Mouse (Mus musculus): ENCODE measurements around the gene Itsn1. TPM values are rescaled to one million over a fixed set of nuclear protein-coding genes. Genes with fewer than 3 reads are reported as not detected.

The Itsn1 gene
- total RNA-seq (2017) = 20.7 and 27.0 TPM in 2 replicates

DNA sequence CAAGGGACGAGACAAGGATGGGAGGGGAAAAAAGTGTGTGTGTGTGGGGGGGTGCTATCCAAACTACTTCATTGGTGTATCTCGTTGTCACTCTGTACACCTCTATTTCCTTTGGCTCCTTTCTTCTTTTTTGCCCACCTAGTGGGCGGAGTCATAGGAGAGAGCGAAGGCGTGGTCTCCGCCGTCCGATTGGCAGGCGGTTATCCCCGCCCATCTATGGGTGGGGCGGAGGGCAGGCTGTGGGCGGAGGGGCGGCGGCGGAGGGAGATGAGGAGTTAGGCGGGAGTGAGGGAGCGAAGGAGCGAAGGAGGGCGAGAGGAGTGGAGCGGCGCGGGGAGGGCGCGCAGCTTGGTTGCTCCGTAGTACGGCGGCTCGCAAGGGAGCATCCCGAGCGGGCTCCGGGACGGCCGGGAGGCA lies at the start of gene Itsn1:
TSS of gene Itsn1 (plus strand) at position 216 of the 417 bp plus-strand sequence.
- ATAC-seq (ENCODE audit: extremely low read depth, insufficient number of reproducible peaks, low FRiP score, poor library complexity, severe bottlenecking) = peak; percentile 74

DNA sequence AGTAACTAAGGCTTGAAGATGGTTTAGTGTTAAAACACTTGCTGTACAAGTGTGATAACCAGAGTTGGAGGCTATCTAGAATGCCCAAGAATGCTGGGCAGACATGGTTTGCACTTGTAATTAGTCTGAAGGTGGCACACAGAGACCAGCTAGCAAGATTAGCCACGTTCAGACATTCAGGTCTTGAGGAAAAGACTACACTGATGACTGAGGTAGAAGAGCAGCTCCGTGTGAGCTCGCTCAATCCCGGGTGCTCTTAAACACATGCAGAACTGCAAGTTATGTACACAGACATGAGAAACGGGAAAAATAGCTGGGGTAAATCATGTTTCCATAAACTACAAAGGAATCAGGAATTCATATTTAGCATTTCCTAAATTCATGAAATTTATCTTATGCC lies 48.4 kb upstream of the Itsn1 start:
- no peak for ATAC-seq (ENCODE audit: extremely low read depth, insufficient number of reproducible peaks, low FRiP score, poor library complexity, severe bottlenecking)

DNA sequence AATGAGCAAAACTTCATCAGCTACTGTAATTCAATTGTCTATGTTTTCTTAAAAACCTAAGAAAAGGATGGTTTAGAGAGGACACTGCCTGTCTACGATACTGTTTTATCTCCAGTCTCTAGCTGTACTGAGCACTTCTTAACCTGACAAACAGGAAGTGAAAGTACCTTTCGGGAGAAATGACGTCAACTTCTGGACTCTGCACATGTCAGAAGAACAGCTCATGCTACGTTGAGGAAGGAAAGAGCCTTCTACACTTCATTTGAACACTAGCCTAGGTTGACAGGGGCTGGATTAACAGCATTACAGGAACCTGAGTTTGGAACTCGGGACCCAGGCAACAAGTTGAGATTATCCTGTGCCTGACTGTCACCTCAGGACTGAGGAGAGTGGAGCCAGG lies 43.6 kb upstream of the Itsn1 start:
- peak; percentile 87 for ATAC-seq (ENCODE audit: extremely low read depth, insufficient number of reproducible peaks, low FRiP score, poor library complexity, severe bottlenecking)

DNA sequence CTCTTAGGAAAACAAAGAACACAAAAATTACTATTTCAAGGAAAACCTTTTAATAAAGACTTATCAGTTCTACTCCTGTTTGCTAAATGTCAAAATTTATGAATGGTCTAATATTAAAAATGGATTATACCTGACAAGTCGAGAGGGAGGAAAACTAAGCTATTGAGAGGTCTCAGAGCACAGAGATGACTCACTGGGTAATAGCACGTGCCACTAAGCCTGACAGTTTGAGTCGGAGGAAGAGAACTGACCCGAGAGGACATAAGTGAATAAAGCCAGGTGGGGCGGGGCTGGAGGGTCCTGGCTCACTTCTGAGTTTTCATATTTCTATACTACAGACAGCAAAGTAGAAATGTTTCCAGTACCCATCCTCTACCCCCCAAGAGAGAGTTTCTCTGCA lies 42.7 kb upstream of the Itsn1 start:
- no peak for ATAC-seq (ENCODE audit: extremely low read depth, insufficient number of reproducible peaks, low FRiP score, poor library complexity, severe bottlenecking)

DNA sequence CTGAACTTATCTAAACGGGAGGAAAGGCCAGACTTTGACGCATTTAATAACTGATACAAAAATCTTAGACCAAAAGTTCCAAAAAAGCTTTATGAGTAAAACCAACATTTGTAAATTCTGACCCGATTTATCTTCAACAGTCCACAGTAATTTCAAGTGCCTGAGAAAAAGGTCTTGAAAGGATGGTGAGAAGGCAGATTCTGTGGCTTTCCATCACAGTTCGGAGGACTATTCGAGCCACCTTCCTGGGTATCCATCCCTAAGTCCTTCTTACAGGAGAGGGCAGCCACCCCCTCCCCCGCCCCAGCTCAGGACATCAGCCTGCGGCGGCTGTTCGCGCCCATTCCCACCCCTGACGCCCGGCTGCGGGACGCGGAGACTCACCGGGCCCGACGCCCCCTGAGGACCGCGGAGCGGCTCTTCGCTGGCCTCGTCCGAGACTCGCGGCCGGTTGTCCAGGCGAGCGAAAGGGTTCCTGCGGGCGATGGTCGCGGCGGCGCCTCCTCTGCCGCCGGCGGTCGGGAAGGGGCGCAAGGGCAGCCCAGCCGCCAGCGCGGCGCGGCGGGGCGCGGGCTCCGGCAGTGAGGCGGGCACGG lies 41.0 kb upstream of the Itsn1 start:
- ATAC-seq (ENCODE audit: extremely low read depth, insufficient number of reproducible peaks, low FRiP score, poor library complexity, severe bottlenecking) = no peak

DNA sequence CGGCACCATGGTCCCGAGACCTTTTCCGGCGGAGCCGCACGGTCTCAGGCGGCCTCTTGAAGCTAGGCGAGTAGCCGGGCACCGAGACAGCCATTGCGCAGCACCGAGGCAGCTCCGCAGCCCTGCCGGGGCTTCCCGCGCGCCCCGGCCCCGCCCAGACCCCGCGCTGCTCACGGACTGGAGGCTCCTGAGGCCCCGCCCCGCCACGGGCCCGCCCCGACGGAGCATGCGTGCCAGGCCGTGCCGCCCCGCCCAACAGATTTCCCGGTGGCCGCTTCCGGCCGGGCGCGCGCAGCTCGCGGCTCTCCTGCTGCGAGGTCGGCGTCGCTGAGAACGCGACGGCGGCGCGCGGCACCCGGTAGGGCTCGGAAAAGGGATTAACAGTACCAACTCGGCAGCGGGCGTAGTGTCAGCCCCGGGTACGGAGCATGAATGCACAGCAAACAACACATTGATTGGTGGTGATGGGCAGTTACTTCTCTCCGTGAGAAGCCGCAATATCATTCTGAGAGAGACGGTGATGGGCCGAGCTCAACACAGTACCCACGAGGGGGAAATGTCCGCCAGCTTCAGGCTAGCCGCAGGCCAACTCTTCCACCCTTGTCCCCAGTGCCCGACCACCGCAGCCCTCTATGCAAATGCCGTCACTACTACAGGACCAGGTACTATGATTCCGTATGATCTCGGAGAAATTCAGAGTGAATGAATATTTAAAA lies 40.3 kb upstream of the Itsn1 start, which contains the start of gene Donson:
TSS of gene Donson (minus strand) at position 152 of the 716 bp plus-strand sequence.
- peak; percentile 70 for ATAC-seq (ENCODE audit: extremely low read depth, insufficient number of reproducible peaks, low FRiP score, poor library complexity, severe bottlenecking)

DNA sequence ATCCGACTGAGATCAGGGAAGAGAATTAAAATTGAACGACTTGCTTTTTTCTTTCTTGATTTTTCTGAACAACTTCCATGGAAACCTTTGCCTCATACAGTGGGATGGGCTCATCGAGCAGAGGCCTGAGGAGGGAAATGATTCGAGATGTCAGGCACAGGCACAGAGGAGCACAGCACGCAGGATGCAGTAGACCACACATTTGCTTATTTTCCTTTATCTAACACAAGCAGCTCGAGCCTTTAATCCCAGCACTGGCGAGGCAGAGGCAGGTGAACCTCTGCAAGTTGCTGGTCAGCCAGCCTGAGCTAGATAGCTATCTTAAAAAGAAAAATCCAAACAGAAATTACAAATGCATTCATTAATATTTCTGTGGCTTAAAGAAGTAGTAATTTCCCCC lies 39.3 kb upstream of the Itsn1 start:
- ATAC-seq (ENCODE audit: extremely low read depth, insufficient number of reproducible peaks, low FRiP score, poor library complexity, severe bottlenecking) = no peak

DNA sequence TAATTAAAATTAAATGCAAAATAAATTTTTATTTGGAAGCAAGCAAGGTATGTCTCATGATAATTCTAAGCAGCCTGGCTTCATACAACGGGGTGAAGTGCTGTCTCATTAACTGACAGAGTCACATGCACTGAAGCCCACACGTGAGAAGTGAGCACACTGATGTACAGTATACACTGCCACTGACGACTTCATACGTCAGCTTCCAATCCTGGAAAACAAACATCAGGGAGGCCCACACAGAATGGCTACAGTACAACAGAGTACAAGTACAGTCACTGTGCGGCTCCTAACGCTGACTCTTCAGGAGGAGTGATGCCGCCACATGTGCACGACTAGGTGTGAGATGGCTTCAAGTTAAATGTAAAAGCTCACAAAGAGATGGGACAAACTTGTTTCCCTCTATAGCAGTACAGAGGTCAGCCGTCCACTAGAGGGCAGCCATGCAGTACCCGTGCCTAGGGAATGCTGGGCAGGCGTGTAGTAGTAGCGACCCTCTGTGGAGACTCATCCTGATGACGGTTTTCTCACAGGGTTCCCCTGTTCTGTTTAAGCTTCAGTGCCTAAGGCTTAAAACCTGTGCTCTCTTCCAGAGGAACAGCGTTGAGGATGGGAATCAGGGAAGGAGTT lies 34.5 kb upstream of the Itsn1 start:
- peak; percentile 88 for ATAC-seq (ENCODE audit: extremely low read depth, insufficient number of reproducible peaks, low FRiP score, poor library complexity, severe bottlenecking)

DNA sequence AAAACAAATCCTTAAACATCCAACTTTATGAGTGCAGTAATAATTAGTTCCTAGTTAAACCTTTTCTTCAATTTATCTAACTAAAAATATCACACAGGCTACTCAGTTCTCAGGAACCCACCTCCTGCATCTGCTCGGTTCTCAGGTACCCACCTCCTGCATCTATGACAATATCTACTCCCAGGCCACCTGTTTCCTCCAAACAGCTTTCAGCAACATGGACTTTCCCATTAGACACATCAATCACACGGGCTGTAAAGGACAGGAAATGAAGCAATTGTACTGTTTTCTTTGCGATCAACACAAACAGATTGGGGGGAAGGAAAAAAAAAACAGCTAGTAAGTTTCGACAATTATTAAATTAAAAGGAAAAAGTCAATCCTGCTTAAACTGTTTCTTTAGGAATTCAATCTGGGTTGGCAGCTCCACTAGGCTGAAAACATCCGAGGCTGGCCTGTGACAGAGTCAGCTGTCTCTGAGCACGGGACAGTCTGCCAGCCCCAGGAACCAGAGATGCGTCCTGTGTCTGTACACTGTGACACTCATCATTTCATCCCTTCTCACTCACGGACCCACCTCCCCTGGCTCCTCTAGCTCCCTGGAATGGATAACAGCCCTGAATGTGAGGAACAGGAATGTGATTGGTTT lies 33.8 kb upstream of the Itsn1 start:
- ATAC-seq (ENCODE audit: extremely low read depth, insufficient number of reproducible peaks, low FRiP score, poor library complexity, severe bottlenecking) = no peak

DNA sequence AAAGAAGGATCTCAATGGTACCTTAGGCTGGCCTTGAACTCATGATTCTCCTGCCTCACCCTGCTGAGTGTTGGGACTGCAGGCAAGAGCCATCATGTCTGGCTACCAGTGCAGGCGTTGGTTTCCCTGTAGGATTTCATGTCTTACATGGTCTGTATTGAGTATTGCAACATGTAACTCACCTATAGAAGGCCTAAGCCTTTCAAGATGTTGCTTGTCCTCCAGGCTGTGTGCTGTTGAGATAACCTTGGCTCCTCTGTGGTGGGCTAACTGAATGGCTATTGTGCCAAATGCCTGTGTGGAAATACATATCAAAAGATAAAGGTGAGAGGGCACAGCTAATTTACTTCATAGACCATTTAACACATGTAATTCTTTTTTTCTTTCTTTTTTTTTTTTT lies 30.1 kb upstream of the Itsn1 start:
- no peak for ATAC-seq (ENCODE audit: extremely low read depth, insufficient number of reproducible peaks, low FRiP score, poor library complexity, severe bottlenecking)

DNA sequence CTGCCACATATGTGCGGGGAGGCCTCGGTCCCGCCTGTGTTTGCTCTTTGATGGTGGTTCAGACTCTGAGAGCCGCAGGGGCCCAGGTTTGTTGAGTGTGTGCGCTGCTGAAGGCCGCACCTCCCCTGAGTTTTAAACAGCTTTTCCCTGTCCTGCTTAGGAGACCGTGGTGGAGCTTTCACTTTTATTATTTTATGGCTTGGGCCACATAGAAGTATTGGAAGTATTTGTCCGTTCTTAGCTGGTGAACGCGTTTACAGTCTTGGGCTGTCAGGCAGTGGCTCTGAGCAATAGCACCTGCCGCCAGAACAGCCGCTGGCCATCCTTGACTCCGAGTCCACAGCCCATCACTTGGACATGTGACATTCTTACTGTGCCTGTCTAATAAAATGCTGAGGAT lies 27.2 kb upstream of the Itsn1 start:
- ATAC-seq (ENCODE audit: extremely low read depth, insufficient number of reproducible peaks, low FRiP score, poor library complexity, severe bottlenecking) = no peak

DNA sequence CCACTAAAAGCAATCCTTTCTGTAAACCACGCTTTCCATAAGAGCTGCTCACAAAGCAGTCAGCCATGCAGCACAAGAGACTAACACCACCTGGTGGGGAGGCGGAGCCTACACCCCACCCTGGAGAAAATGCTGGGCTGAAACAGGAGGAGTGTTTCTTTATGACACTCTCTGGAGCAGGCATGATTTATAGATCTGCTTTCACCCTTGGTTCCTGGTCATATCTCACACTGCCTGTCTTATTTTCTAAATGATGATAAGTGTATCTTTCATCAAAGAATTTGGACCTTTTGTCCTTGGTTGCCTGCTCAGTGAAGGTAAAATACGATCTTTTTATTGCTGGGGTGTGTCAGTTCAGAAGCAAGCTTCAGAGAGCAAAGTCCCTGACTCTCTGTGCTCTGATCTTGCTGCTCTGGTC lies 26.3 kb upstream of the Itsn1 start:
- no peak for ATAC-seq (ENCODE audit: extremely low read depth, insufficient number of reproducible peaks, low FRiP score, poor library complexity, severe bottlenecking)

DNA sequence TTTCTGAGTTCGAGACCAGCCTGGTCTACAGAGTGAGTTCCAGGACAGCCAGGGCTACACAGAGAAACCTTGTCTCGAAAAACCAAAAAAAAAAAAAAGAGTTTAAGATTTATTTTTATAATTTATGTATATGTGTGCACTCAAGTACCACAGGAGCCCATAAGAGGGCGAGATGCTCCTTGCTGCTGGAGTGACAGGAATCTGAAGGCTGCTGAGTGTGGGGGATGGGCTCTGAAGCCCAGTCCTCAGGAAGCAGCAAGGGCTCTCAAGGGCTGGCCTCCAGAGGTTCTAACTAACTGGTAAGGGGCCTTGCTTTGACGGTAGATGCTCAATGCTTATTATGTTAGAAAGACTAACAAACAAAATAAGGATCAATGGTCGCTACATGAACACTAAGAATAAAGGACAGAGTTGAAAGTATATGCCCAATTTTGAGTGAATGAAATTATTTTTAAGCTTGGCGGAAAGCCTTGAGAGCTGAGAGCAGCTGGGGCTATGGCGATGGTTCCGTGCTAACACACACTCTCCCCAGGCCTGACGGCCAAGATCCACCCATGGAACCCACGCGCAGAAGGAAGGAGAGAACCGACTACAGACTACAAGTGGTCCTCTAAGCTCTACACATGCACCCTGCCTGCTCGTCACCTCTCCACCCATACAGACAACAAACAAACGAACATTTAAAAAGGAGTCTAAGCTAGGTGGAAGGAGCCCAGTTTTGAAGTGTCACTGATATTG lies 24.3 kb upstream of the Itsn1 start:
- ATAC-seq (ENCODE audit: extremely low read depth, insufficient number of reproducible peaks, low FRiP score, poor library complexity, severe bottlenecking) = no peak

DNA sequence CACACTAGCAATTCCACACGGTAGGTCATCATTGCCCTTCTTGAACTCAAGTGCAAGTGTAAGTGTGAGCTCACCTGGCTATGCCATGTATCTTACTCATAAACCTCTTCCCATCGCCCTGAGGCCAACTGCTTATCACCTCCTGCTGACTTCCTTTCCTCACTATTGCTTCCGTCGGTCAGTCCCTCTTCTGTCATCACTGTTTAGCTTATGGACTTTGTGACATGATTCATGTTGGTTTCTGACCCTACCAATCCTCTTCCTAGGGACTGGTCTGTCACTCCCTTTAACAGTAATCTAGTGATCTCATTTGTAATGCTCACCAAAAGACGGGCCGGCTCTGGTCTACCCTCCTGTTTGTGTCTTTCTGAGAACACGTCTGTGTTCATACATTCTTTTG lies 18.8 kb upstream of the Itsn1 start:
- no peak for ATAC-seq (ENCODE audit: extremely low read depth, insufficient number of reproducible peaks, low FRiP score, poor library complexity, severe bottlenecking)

DNA sequence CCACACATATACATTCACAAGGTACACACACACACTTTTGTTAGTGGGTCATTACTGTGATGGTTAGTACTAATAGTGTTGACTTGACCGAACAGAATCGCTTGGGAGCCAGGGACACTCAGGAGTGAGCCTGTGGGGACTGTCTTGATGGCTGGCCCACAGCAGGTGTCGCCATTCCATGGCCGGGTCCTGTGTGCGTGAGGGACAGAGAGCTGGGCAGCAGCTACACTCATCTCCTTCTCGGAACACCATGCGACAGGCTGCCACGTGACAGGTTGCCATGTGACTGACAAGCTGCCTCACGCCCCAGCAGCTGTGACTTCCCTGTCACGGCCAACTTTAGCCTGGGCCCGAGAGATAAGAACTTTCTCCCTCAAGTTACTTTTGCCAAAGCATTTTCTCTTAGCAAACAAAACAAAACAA lies 12.1 kb upstream of the Itsn1 start:
- no peak for ATAC-seq (ENCODE audit: extremely low read depth, insufficient number of reproducible peaks, low FRiP score, poor library complexity, severe bottlenecking)

DNA sequence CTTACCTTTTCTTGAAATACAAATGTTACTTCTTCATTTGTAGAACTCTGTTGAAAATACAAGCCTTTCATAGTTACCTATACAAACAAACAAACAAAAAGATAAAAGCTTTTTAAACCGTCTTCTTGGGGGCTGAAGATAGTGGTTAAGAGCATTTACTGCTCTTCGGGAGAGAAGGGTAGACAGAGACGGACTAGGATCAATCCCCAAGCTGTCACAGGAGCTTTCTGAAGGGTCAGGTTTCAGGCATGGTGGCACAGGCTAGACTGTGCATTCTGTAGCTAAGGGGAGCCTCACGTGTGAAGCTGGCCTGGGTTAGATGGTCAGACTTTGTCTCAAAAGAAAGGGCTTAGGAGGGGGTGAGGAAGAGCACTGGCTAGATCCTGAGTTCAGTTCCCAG lies 11.7 kb upstream of the Itsn1 start:
- ATAC-seq (ENCODE audit: extremely low read depth, insufficient number of reproducible peaks, low FRiP score, poor library complexity, severe bottlenecking) = no peak

DNA sequence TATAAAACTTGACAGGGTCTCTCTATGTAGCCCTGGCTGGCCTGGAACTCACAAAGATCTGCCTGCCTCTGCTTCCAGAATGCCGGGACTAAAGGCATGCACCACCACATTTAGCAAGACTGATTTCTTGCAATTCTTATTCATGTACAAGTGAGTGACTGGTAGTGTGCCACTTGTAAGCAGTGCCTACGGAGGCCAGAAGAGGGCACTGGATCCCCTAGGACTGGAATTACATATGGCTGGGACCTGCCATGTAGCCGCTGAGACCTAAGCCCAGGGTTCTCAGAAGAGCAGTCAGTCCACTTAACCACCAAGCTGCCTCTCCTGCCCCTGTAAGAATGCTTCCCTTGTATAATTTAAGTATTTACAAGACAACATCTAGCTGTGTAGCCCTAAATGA lies 4.8 kb upstream of the Itsn1 start:
- no peak for ATAC-seq (ENCODE audit: extremely low read depth, insufficient number of reproducible peaks, low FRiP score, poor library complexity, severe bottlenecking)

DNA sequence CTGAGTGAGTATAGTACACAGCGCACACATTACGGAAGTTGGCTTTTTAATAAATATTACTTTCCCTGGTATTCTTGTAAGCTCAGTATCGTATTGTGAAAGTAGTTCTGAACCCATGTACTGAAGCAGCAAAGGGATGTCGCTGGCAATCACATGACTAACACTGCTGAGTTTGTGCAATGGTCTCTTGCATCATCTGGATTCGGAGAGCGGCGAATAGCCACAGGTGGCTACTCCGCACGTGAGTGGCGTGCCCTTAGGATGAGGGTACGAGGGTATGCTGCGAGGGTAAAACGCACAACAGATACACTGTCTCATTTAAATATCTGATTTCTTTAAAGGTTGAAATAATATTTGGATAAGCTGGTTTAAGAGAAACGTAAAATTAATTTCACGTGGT lies 1.6 kb upstream of the Itsn1 start:
- peak; percentile 20; the same call in 1 of the 2 replicates for ATAC-seq (ENCODE audit: extremely low read depth, insufficient number of reproducible peaks, low FRiP score, poor library complexity, severe bottlenecking)

All from neutrophil, adult 5-6 weeks (primary cell).